Mouse (Mus musculus) embryonic fibroblast, embryonic 13.5 days (primary cell): ENCODE data around the gene Zfhx3.

Experiments used
- CTCF ChIP-seq: IDR thresholded peaks from 2 replicates; pipeline ENCODE4 v1.5.1; 2011; ENCODE audit warnings: mild to moderate bottlenecking, control low read depth, low read length, moderate library complexity, borderline replicate concordance; ENCODE audit not compliant: insufficient read depth
- POLR2A ChIP-seq: IDR thresholded peaks from 2 replicates; pipeline ENCODE4 v1.6.1; 2011; ENCODE audit warnings: low read depth, mild to moderate bottlenecking, control low read depth, low read length, moderate library complexity

- no peak for TF ChIP-seq POLR2A
- TF ChIP-seq CTCF, result no peak
Observed at GRCm38 (mm10) chr8:108760745-108761144, 818.3 kb downstream of the Zfhx3 start.
